Mouse (Mus musculus): Measurements from ENCODE around the gene Ubxn1.

DNA sequence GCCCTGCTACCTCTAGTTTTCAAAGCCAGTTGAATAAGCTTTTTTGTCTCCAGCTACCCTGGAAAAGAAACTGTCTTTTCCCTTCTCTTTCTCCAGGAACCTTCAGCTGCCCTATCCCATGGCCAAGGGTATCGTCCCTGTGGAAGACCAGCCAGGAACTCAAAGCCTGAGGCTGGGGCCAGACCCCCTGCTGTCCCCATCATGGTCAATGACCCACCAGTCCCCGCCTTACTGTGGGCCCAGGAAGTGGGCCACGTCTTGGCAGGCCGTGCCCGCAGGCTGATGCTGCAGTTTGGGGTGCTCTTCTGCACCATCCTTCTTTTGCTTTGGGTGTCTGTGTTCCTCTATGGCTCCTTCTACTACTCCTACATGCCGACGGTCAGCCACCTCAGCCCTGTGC lies 30.3 kb upstream of the Ubxn1 start:
- no peak for TF ChIP-seq POLR2A (IDR thresholded peaks at IDR 0.05; ENCODE audit: low read depth, low read length)
- TF ChIP-seq CTCF (conservative IDR thresholded peaks at IDR 0.05; ENCODE audit: insufficient read depth, insufficient read length, low read depth, low read length), result no peak
